Mouse (Mus musculus) urinary bladder, adult 2 months (tissue): ENCODE results near the gene Trim80. TPM values are rescaled to one million over a fixed set of nuclear protein-coding genes. Genes with fewer than 3 reads are reported as not detected.
"Not testable (repeated sequence)": the region's sequence is repeated elsewhere in the genome, so short reads cannot be mapped to it uniquely, and the experiment has no call there.

Source experiments
- DNase-seq: peaks from one replicate; pipeline ENCODE4 v3.0.0; 2022; ENCODE audit warnings: low spot score
- polyA plus RNA-seq: library from polyadenylated mRNA; depleted of rRNA; stranded (reverse); fragments of >200 nt; gene quantifications from 2 replicates; pipeline ENCODE4 v1.2.3, GENCODE M21; 2012

The Trim80 gene
- polyA plus RNA-seq, 1 experiment = 0.04 TPM

DNA sequence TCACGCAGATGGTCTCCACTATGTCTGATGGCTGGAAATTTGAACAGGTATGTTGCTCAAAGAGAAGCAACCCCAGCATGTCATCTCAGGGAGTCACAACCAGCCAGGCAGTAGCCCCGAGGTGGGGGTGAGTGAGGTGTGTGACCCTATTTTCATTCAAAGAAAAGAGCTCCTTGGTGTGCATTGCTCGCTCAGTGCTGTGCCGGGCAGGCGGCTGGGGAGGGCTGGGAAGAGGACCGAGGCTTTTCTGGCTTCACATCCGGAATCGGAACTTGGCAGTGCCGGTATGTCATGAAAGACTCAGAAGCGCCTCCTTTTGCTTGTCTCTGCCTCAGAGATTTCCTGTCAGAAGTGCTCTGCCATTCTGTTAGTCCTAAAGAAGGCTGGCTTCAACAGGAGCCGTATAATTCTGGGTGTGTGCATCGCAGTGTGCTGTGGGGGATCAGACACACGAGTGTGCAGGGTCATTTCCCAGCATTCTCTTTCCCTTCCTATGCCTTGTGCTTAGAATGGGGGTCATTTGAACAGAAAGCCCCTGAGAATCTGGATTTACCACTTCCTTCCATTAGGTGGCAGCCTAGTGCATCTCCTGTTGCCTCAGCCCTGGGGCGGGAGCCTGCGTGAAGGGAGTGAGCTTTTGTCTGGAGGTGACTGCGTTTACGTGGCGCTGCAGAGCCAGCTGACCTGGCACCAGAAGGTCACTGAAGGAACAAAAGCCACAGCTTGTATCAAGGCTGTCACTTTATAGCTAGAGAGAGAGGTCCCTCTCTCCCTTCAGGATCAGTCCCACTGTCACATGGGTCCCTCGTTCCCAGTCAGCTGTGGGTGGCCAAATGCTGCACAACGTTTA lies 12.6 kb upstream of the Trim80 start:
- no peak for DNase-seq

DNA sequence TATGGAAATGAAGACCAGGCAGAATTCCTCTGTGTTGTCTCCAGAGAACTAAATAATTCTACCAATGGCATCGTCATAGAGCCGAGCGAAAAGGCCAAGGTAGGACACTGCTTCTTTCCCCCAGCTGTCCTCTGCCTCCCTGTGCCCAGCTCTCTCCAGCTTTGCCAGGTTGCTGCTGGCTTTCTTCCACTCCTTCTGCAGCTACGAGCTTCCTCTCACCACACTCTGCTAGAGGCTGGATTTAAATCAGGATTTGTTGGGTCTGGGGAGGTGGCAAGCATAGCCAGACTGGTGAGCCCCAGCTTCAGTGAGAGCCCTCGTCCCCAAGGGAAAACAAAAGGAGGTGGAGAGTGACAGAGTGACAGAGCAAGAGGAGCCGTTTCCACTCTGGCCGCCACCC lies 11.0 kb upstream of the Trim80 start:
- DNase-seq = no peak

DNA sequence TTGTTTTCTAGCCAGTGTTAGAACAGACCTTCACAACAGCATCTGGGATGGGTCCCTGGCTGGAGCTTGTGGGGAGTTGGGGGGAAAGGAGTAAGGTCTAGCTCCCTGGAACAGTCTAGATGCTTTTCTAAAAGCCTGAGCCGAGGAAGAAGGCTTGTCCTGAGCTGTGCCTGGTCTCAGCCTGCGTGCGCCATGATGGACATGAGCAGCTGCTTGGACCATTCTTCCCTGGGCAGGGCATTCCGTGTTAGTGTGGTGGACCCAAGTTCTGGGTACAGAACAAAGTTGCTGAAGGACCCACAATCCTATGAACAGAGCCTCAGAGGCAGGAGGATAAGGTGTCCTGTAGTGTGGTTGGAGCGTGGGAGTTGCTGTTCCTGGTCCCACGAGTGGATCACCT lies 9.8 kb upstream of the Trim80 start:
- DNase-seq = no peak

DNA sequence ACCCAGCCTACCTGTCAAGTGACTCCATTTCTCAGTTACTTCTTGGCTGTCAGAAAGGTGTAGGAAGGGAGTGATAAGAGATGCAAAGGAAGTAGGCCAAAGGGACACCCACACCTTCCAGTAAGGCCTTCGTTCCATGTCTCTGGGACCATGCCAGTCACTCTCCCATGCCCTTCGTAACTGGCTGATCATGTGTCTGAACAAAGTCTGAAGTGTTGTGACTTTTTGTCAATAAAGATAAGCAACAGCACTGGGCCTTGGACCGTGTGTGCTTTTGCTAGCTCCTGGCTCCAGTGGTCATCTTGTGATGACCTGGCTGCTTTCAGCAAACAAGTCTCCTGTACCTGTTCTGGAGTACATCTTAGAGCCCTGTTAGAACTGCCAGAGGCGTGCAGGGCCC lies 7.5 kb upstream of the Trim80 start:
- no peak for DNase-seq

DNA sequence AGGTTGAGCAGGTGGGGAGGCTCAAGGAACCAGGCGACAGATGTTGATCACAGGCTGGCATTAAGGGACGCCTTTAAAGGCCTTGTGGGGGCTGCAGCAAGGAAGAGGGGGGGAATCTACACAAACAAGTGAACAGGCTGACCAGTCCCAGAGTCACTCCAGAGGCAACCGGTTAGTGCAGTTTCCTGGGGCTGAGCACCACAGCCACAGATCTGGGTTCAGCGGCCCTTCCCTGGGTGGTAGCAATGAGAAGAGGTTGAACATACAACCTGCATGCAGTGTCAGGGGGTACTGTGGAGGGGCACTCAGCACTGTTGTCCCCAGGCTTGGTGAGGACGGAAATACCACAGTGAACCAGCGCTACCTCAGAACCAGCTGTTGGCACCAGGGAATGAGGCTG lies 7.0 kb upstream of the Trim80 start:
- no peak for DNase-seq

DNA sequence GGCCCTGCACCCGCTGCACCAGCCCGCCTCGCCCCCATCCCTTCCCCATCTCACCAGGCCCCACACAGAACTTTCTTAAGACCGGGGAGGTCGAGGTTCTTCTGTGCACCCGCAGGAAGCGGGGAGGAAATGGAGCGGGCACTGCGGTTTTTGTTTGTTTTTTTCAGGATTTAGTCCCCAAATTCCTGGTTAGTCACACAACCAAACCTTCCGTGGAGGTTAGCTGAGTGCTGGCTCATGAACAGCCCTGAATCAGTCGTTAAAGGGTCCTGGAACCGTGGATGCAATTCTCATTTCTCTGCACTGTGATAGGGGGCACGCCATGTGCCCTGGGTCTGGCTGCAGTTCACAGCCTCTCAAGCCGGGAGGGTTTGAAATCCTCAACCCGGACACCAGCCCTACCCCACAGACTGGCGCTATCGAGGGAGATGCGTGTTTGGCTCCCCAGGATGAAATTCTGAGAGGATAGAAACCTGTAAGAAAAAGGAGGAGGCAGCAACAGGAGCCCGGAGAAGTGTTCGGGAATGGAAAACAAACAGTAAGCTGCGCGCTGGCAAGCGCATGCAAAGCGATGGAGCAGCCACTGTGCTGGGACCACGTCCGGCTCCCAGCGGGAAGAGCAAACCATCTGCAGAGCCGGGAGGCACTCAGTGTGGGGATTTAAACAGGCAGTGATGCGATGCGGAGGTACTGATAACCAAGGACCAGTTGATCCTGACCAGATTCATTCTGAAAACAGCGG lies 4.6 kb upstream of the Trim80 start:
- no peak for DNase-seq

DNA sequence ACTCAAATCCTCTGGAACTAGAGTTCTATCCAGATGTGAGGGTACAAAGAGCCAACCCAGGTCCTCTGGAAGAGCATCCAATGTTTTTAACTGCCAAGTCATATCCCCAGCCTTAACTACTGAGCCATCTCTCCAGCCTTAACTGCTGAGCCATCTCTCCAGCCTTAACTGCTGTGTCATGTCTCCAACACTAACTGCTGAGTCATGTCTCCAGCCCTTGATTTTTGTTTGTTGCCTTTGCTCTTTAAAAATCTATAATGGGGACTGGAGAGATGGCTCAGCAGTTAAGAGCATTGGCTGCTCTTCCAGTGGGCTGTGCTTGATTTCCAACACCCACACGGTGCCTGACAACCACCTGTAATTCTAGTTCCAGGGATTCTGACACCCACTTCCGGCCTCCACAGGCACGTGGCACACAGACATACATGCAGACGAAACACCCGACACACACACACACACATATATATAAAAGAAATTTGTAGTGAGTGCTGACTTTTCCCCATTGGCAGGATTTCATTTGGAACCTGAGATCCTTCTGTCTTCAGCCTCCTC lies 2.7 kb upstream of the Trim80 start:
- no peak for DNase-seq

DNA sequence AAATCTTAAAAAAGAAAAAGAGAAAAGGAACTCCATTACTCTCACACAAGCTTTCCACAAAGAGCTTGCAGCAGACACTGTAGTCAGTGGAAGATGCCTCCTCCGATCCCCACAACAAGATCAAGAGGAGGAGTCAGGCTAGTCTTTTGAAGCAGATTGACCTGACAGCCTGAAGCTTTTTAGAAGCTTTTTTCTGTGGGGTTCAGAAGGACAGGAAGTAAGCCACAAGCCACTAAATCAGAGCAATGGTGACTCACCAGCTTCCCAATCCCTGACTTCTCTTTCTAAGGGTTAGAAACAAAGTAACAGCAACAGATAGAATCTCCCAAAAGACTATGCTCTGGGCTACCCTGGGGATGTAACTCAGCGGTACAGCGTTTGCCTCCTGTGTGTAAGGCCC lies 1.0 kb upstream of the Trim80 start:
- no peak for DNase-seq

DNA sequence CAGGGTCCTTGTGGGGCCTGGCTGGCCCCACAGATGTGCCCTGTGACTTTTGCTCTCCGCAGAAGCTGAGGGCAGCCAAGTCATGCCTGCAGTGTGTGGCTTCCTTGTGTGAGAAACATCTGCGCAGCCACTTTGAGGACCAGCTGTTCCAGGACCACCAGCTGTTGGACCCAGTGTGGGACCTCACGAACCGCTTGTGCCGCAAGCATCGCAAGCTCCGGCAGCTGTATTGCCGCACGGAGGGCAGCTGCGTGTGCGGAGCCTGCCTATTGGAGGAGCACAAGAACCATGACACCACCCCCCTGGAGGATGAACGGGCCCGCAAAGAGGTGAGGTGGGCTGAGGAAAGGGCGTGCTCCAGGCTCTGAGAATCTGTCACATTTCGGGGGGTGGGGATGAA lies 1.1 kb downstream of the Trim80 start:
- DNase-seq = no peak

DNA sequence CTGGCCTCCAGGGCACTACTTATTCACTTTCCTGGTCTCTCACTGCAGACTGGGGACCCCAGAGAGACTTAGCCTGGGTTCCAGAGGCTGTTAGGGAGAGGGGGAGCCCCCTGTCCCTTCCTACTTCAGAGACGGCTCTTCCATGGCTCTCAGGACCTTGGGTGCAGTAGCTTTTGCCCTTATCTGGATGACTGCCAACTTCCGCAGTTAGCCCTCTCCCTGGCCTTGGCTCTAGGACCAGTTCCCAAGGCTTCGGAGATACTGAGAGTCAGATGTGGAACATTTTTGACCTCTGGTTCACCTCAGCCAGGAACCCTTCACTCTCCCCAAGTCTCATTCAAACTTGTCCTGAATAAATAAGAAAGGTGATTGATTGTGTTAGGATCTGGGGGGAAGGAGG lies 6.6 kb downstream of the Trim80 start:
- no peak for DNase-seq

DNA sequence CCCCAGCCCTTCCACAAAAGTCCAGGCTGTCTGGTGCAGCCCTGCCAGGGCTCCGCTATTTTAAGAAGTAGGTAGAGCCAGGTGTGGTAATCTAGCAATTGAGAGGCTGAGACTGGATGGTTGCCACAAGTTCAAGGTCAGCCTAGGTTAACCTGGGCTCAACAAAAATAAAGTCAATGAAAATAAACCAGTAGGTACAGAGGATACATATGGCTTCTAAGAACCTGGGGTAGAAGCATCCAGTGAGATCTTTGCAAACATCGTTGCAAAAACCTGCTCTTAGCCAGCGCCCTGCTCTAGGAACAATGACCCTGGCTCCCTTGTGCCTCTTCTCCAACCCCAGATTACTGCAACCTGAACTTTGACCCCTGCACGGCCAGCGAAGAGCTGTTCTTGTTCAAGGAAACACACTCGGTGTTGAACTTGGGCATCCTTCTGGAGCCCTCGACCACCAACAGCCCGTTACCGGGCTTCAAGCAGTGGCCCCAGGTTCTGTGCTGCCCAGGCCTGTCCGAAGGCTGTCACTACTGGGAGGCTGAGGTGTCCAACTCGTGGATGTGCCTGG lies 7.1 kb downstream of the Trim80 start:
- no peak for DNase-seq

DNA sequence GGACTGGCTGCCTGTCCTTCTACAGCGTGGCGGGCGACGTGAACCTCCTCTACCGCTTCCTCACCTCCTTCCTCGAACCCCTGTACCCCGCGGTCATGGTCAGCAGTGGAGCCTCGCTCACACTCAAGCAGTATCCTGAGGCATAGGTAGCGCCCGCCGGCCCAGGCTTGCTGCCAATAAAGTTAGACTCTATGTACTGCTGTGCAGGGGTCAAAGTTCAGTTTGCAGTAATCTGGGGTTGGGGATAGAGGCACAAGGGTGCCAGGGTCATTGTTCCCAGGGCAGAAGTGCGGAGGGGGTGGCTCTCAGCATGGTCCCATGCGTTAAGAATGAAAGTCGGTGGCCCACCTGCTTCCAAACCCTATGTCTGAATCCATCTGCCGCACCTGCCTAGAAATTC lies 7.7 kb downstream of the Trim80 start:
- DNase-seq = no peak

DNA sequence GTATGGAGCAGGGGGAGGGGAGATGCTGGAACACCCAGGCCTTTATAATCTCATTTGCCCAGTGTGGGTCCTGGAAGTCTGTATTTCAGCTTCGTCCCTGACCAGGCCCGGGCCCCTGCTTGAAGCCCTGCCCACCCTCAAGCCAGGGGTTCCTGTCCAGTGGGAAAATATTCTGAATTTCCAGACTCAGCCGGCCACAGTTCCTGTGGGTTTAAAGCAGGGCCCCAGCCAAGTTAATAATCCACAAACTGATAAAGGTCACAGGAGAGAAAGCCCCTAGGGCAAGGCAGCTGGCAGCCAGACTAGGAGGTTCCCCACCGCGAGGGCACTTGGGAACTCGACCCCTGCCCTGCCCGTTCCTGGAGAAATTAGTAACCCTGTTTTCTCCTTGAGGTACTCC lies 8.7 kb downstream of the Trim80 start:
- DNase-seq = no peak

DNA sequence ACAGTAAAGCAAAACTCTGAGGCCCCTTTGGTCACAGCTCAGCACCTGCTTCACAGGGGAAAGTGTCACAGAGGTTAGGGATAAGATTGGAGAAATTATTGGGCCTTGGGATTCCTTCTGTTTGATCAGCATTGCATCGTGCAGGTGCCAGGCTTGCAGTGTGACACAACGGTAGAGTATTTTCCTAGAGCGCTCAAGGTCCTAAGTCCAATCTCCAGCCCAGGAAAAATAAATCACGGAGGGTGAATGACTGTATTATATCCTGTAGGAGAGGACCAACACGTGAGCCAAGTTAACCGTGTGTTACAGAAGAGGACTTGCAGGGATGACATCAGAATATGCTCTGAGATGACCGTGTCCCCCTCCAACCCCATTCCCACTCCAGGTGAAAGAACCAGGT lies 9.8 kb downstream of the Trim80 start:
- no peak for DNase-seq

DNA sequence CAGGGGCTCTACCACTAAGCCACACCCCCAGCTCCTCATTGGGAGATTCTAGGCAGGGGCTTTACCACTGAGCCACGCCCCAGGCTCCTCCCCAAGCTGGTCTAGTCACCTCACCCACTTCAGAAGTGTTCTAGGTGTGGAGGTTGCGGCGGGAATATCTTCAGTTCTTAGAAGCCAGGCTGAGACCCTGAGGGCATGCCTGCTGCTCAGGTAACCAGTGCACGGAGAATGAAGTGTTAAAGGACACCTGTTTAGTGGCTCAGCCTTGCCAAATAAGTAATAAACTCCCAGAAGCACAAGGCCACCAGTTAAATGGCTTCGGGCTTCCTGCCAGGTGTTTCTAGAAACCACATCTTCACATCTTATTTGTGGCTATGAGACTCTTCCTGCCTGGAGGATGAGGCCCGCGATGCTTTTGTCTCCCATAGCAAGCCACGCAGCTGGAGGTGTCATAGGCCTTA lies 11.5 kb downstream of the Trim80 start:
- DNase-seq = no peak

DNA sequence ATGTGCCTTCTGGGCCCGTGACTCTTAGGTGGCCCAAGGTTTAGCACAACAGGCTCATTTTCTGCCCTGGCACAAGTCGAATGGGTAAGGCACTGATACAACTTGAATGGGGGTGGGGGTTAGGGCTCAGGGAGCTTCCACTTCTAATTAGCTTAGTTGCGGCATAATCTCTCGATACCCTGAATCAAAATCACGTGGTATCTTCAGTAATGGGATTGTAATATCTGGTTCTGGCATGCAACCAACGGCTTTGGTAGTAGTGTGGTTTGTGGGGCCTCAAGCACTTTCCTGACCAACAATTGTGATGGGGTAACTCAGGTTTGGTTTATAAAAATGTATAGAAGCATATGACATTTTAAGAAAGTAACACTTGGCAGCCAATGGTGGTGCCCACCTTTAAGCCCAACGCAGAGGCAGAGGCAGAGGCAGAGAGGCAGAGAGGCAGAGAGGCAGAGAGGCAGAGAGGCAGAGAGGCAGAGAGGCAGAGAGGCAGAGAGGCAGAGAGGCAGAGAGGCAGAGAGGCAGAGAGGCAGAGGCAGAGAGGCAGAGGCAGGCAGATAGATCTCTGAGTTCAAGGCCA lies 12.0 kb downstream of the Trim80 start:
- DNase-seq = no peak

DNA sequence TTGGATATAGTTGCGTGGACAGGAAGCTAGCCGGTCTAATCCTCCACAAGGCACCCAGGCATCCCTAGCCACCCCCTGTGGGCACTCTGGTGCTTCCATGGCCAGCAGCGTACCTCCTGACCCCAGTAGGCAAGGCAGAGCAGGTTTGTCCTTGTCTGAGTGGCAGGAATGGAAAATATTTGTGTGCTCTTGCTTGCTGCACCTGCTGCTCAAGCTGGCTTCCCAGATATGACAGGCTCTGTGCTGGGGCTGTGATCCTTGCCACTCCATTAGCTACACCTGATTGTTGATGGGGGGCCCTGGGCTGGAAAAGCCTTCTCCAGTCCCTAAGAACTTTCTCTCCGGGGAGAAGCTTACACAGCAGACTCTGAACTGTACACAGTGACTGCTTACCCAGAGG lies 13.0 kb downstream of the Trim80 start:
- no peak for DNase-seq

DNA sequence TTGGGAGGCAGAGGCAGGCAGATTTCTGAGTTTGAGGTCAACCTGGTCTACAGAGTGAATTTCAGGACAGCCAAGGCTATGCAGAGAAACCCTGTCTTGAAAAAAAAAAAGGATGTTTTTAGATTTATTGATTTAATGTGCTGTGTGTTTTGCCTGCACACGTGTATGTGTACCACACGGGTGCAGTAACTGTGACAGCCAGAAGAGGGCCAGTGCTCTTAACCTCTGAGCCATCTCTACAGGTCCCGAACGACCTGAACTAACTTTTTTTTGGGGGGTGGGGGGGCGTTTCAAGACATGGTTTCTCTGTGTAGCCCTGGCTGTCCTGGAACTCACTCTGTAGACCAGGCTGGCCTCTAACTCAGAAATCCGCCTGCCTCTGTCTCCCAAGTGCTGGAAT lies 14.5 kb downstream of the Trim80 start:
- not testable (repeated sequence) for DNase-seq

DNA sequence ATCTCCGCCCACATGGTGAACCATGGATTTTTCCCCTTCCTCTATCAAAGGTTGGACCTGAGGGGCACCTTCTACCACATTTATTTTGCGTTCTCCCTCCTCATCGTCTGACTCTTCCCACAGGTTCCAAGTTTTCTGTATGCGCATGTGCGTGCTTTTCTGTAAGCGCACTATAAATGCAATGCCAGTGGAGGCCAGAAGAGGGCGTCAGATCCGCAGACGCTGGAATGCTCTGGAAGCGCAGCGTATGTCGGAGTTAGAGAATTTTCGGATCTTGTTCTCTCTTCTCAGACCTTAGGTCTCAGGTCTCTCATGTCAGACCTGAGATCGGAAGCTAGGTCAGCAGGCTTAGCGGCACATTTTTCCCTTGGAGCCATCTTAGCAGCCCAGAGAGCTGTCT lies 15.3 kb downstream of the Trim80 start:
- DNase-seq = no peak

DNA sequence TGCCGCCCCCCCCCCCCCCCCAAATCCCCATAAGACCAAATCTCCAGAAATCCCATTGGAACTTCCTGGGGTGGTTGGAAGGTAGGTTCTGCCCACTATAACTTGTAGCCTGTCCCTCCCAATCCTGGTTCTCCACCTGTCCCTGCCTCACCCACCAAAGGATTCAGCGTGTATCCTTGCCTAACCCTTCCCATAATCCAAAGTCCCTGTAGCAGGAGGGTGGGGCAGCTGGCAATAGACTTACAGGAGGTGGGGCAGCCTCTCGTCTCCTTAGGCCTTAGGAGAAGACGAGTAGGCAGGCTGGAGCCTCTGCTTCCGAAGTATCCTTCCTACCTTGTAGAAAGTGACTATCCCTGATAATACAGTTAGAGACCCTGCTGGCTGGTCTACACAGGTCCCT lies 15.8 kb downstream of the Trim80 start:
- DNase-seq = no peak

DNA sequence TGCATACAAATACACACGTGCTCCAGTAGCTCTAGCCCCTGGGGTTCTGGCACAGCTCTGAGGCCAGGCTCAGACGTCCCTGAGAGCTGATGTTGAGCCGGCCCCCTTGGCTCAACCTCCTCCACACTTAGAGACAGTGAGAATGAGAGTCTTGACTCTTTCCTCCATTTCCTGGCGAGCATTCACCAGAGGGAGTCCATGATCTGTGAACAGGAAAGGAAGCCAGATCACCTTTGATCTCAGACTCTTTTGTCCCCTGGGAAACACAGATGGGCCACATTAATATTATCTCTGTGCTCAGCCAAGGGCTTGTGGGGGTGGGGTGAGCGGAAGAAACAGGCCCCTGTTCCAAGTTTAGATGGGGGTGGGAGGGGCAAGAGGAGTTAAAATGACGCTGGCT lies 17.1 kb downstream of the Trim80 start:
- no peak for DNase-seq

DNA sequence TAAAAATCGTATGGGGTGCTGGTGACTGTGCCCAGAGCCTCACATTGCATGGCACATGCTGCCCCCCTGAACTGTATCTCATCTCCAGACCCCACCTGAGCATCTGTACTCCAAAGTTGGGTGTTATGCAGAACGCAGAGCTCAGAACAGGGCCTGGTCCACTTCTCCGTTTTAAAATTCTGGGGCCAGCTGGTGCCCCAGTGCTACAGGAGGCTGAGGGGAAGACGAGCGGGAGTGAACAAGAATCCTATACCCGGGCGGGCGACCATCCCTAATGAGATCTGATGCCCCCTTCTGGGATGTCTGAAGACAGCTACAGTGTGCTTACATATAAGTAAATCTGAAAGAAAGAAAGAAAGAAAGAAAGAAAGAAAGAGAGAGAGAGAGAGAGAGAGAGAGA lies 20.6 kb downstream of the Trim80 start:
- no peak for DNase-seq
